Mouse (Mus musculus): ENCODE measurements at regions not wholly inside any gene's neighbourhood (a gene's known extent, or its start where the extent isn't known, plus 50 kb on each side); places are given as distances from the start of the nearest gene placed in this dataset.

GRCm38 (mm10) chr4:62890588-62891580 is 74.5 kb upstream of the Zfp618 start:
- no peak for TF ChIP-seq CTCF (IDR thresholded peaks at IDR 0.05; ENCODE audit: low read depth)
- no peak for TF ChIP-seq EP300 (IDR thresholded peaks at IDR 0.05; ENCODE audit: low read depth)
